Comparison of ENCODE assay signal across 10 mouse cellular contexts in genomic region chr9:22135644-22136390, GRCm38 (mm10). TPM values are rescaled to one million over a fixed set of nuclear protein-coding genes. Genes with fewer than 3 reads are reported as not detected.
A peak's percentile ranks its signal among the peaks of the same experiment; 100 is the strongest.
DNase-seq lines count a peak whose midpoint lies in the region; ATAC-seq and TF ChIP-seq lines count a peak whose summit lies in the region.
"Had no signal": no experiment of that assay in that cellular context is flagged by ENCODE, and none has a peak within 500 bp of the region (broad histone marks: within the 10 kb centered on the region; RNA-seq: fewer than 3 reads in every experiment).

Gene Acp5 (minus strand): TSS chr9:22135711.

- peaks cover 55% of the 10 kb centered on the region for H3K27me3 ChIP-seq in midbrain, embryonic 10.5 days (ENCODE audit: low read depth, poor library complexity, severe bottlenecking)
- H3K27me3 ChIP-seq in midbrain, embryonic 13.5 days, result peaks cover 28% of the 10 kb centered on the region
- no peaks in the 10 kb centered on the region for H3K27me3 ChIP-seq in stomach, postnatal 0 days (ENCODE audit: control insufficient read depth, insufficient read depth, low read length)

- 77% methylated on average over 7 of the region's 7 CpGs for WGBS in midbrain, embryonic 10.5 days
- WGBS in midbrain, embryonic 13.5 days, result 78% methylated on average over 7 of the region's 7 CpGs
- 59% methylated on average over 7 of the region's 7 CpGs for WGBS in large intestine, adult 2 months
- WGBS in stomach, postnatal 0 days, result 65% methylated on average over 7 of the region's 7 CpGs

- peak within 1 kb of the TSS; percentile 55 for H3K27ac ChIP-seq in midbrain, embryonic 10.5 days (replicated peaks)
- no peak within 1 kb of the TSS for H3K27ac ChIP-seq in midbrain, embryonic 13.5 days
- H3K27ac ChIP-seq in stomach, postnatal 0 days (replicated peaks), result peak within 1 kb of the TSS; percentile 9; the same call in 1 of the 2 replicates
- no peak within 1 kb of the TSS for H3K27ac ChIP-seq in gastrocnemius, adult 2 months
- H3K27ac ChIP-seq: limb, embryonic 13.5 days had no signal

- no peak within 1 kb of the TSS for H3K9ac ChIP-seq in midbrain, embryonic 13.5 days (replicated peaks)
- no peak within 1 kb of the TSS for H3K9ac ChIP-seq in stomach, postnatal 0 days (ENCODE audit: low read length)
- H3K9ac ChIP-seq: limb, embryonic 13.5 days had no signal

- TF ChIP-seq CTCF in stomach, postnatal 0 days (IDR thresholded peaks at IDR 0.05; ENCODE audit: low read depth), result no peak
- no peak for TF ChIP-seq CTCF in gastrocnemius, adult 2 months (IDR thresholded peaks at IDR 0.05)

- no peaks in the 10 kb centered on the region for H3K36me3 ChIP-seq in midbrain, embryonic 10.5 days
- no peaks in the 10 kb centered on the region for H3K36me3 ChIP-seq in midbrain, embryonic 13.5 days
- H3K36me3 ChIP-seq in stomach, postnatal 0 days (ENCODE audit: control insufficient read depth, insufficient read depth, low read length), result no peaks in the 10 kb centered on the region
- H3K36me3 ChIP-seq: limb, embryonic 13.5 days had no signal

- no peak for TF ChIP-seq EP300 in stomach, postnatal 0 days (optimal IDR thresholded peaks at IDR 0.05)

- intact Hi-C loops in gastrocnemius, adult 2 months (cut with DNase I), result no loop called here
- intact Hi-C loops in gastrocnemius, postnatal 36 days (cut with DNase I), result no loop called here

- no peaks in the 10 kb centered on the region for H3K9me3 ChIP-seq in midbrain, embryonic 10.5 days (replicated peaks)
- H3K9me3 ChIP-seq in midbrain, embryonic 13.5 days, result no peaks in the 10 kb centered on the region
- no peaks in the 10 kb centered on the region for H3K9me3 ChIP-seq in stomach, postnatal 0 days (ENCODE audit: control insufficient read depth, low read length)
- H3K9me3 ChIP-seq: limb, embryonic 13.5 days had no signal

- peak within 1 kb of the TSS; percentile 18; the same call in 1 of the 2 replicates for H3K4me3 ChIP-seq in midbrain, embryonic 10.5 days
- H3K4me3 ChIP-seq in midbrain, embryonic 13.5 days (replicated peaks), result no peak within 1 kb of the TSS
- H3K4me3 ChIP-seq in stomach, postnatal 0 days (ENCODE audit: low read depth, low read length), result no peak within 1 kb of the TSS
- H3K4me3 ChIP-seq in gastrocnemius, adult 2 months, result no peak within 1 kb of the TSS
- H3K4me3 ChIP-seq: limb, embryonic 13.5 days had no signal

- ATAC-seq in midbrain, embryonic 13.5 days, result no peak
- no peak for ATAC-seq in stomach, postnatal 0 days (ENCODE audit: low FRiP score, low TSS enrichment)
- ATAC-seq: forebrain, embryonic 14.5 days had no signal

- peaks cover 26% of the 10 kb centered on the region for H3K4me1 ChIP-seq in midbrain, embryonic 10.5 days
- peaks cover 20% of the 10 kb centered on the region for H3K4me1 ChIP-seq in midbrain, embryonic 13.5 days (replicated peaks)
- H3K4me1 ChIP-seq in stomach, postnatal 0 days (replicated peaks; ENCODE audit: control insufficient read depth, insufficient read depth), result peaks cover 5% of the 10 kb centered on the region; the same call in 1 of the 2 replicates

- H3K4me2 ChIP-seq in midbrain, embryonic 13.5 days (replicated peaks), result no peak within 1 kb of the TSS
- H3K4me2 ChIP-seq in stomach, postnatal 0 days (replicated peaks; ENCODE audit: low read depth), result no peak within 1 kb of the TSS

- no peak for DNase-seq in midbrain, embryonic 10.5 days (ENCODE audit: low spot score)
- no peak for DNase-seq in adrenal gland, postnatal 36 days
- no peak for DNase-seq in large intestine, adult 2 months (ENCODE audit: low read depth, low spot score)
- peak; percentile 28 for DNase-seq in stomach, postnatal 0 days (ENCODE audit: low spot score)
- no peak for DNase-seq in gastrocnemius, adult 2 months
- no peak for DNase-seq in lung, postnatal 4 days
- DNase-seq in gastrocnemius, postnatal 36 days, result no peak

RNA-seq across cellular contexts. Expression of gene Acp5, which starts in this region (rescaled TPM):
- polyA plus RNA-seq in midbrain, embryonic 10.5 days (2016; fragmentation: Nextera tagmentation; extraction: Ambion mirVana), result 20.2 and 20.9 TPM in 2 replicates
- polyA plus RNA-seq in midbrain, embryonic 13.5 days (2015; fragmentation: Nextera tagmentation; extraction: Ambion mirVana), result 0.42 and 0.64 TPM in 2 replicates
- total RNA-seq in adrenal gland, postnatal 36 days (2021), result 10 to 100 TPM; 43.2 to 67.9 TPM
- 233 and 244 TPM in 2 replicates for polyA plus RNA-seq in large intestine, adult 2 months (2012; rRNA removed)
- 41.5 and 42.9 TPM in 2 replicates for polyA plus RNA-seq in stomach, postnatal 0 days (2015; fragmentation: Nextera tagmentation; extraction: Ambion mirVana)
- total RNA-seq in gastrocnemius, adult 2 months (2021), result 1 to 10 TPM in 1 of 2 experiments, under 1 TPM in 1; 0.23 to 1.5 TPM
- total RNA-seq in gastrocnemius, postnatal 36 days (2021), result 1 to 10 TPM; 1.1 to 2.9 TPM

Comparison
In these comparisons a context has a peak if more than half of its experiments do, and no peak if none do; other contexts are left out.
1. RNA of gene Acp5 (total RNA-seq): 43.2 to 67.9 TPM in adrenal gland, postnatal 36 days; 1.1 to 2.9 TPM in gastrocnemius, postnatal 36 days and 0.23 to 1.5 TPM in gastrocnemius, adult 2 months; every median in the first group is over 10 times any median in the second.
2. RNA of gene Acp5 (polyA plus RNA-seq): 233 to 244 TPM in large intestine, adult 2 months, 41.5 to 42.9 TPM in stomach, postnatal 0 days and 20.2 to 20.9 TPM in midbrain, embryonic 10.5 days; 0.42 to 0.64 TPM in midbrain, embryonic 13.5 days; every median in the first group is over 10 times any median in the second.
3. H3K27ac ChIP-seq: peak in midbrain, embryonic 10.5 days (single experiment) and stomach, postnatal 0 days (single experiment); none in midbrain, embryonic 13.5 days (single experiment) and gastrocnemius, adult 2 months (single experiment).